Mouse (Mus musculus) MEL (cell line): ENCODE results near the gene Ablim1. TPM values are rescaled to one million over a fixed set of nuclear protein-coding genes. Genes with fewer than 3 reads are reported as not detected.

Experiments
- DNase-seq: peaks from one replicate; pipeline ENCODE4 v3.0.0; 2011; ENCODE audit warnings: low read depth, low spot score
- H3K27ac ChIP-seq: 2 replicates; pipeline ENCODE4 v1.5.1; 2012; ENCODE audit warnings: low read depth, mild to moderate bottlenecking, control low read depth, low read length, moderate library complexity; ENCODE audit not compliant: control insufficient read depth
- H3K27me3 ChIP-seq, 2 experiments: fragments of 150-350 bp in 1 of 2; sonication (generic) in 1 of 2; 2 replicates each; pipeline ENCODE4 v1.6.1; 2012; ENCODE audit warnings: low read length in 2 of 2, mild to moderate bottlenecking in 2 of 2, improper control_type of control experiment in 1 of 2, moderate library complexity in 1 of 2; ENCODE audit not compliant: insufficient read depth in 2 of 2, control insufficient read depth in 1 of 2
- H3K36me3 ChIP-seq, 2 experiments: 2 replicates each; pipeline ENCODE4 v1.6.1; 2012 to 2014; ENCODE audit warnings: low read length in 2 of 2, improper control_type of control experiment in 1 of 2, inconsistent platforms in 1 of 2, mild to moderate bottlenecking in 1 of 2; ENCODE audit not compliant: insufficient read depth in 2 of 2, control insufficient read depth in 1 of 2
- H3K4me1 ChIP-seq, 2 experiments: fragments of 150-350 bp in 1 of 2; sonication (generic) in 1 of 2; 2 replicates each; pipeline ENCODE4 v1.6.1; 2012; ENCODE audit warnings: low read length in 2 of 2, improper control_type of control experiment in 1 of 2, mild to moderate bottlenecking in 1 of 2; ENCODE audit not compliant: insufficient read depth in 2 of 2, control insufficient read depth in 1 of 2
- H3K4me3 ChIP-seq, 2 experiments: fragments of 150-350 bp in 1 of 2; sonication (generic) in 1 of 2; 2 replicates each; pipeline ENCODE4 v1.5.1; 2012; ENCODE audit warnings: low read depth in 2 of 2, low read length in 2 of 2, mild to moderate bottlenecking in 2 of 2, moderate library complexity in 2 of 2, control low read depth in 1 of 2, improper control_type of control experiment in 1 of 2; ENCODE audit not compliant: control insufficient read depth in 1 of 2, insufficient read depth in 1 of 2
- H3K79me2 ChIP-seq: 2 replicates; pipeline ENCODE4 v1.6.1; 2012; ENCODE audit warnings: mild to moderate bottlenecking, low read length, moderate library complexity; ENCODE audit not compliant: control insufficient read depth, poor library complexity, insufficient read depth
- H3K9ac ChIP-seq: 2 replicates; pipeline ENCODE4 v1.6.1; 2012; ENCODE audit warnings: low read depth, mild to moderate bottlenecking, control low read depth, low read length, moderate library complexity; ENCODE audit not compliant: control insufficient read depth, poor library complexity, severe bottlenecking
- H3K9me3 ChIP-seq: fragments of 150-350 bp; sonication (generic); replicated peaks from 2 replicates; pipeline ENCODE4 v1.6.1; 2012; ENCODE audit warnings: mild to moderate bottlenecking, low read length, improper control_type of control experiment, moderate library complexity; ENCODE audit not compliant: insufficient read depth
- BHLHE40 ChIP-seq: IDR thresholded peaks from 2 replicates; pipeline ENCODE4 v1.6.1; 2012; ENCODE audit warnings: low read depth, mild to moderate bottlenecking, inconsistent platforms, low read length, improper control_type of control experiment, borderline replicate concordance
- CHD2 ChIP-seq: IDR thresholded peaks from 2 replicates; pipeline ENCODE4 v1.6.1; 2011; ENCODE audit warnings: low read length, improper control_type of control experiment
- ELF1 ChIP-seq: IDR thresholded peaks from 2 replicates; pipeline ENCODE4 v1.6.1; 2014; ENCODE audit warnings: low read depth, mild to moderate bottlenecking, inconsistent platforms, low read length, improper control_type of control experiment, moderate library complexity
- GABPA ChIP-seq: IDR thresholded peaks from 2 replicates; pipeline ENCODE4 v1.6.1; 2012; ENCODE audit warnings: low read depth, mild to moderate bottlenecking, inconsistent platforms, low read length, improper control_type of control experiment, moderate library complexity
- JUND ChIP-seq: IDR thresholded peaks from 2 replicates; pipeline ENCODE4 v1.6.1; 2011; ENCODE audit warnings: low read depth, mild to moderate bottlenecking, improper control_type of control experiment, low read length
- MYB ChIP-seq: IDR thresholded peaks from 2 replicates; pipeline ENCODE4 v1.6.1; 2011; ENCODE audit warnings: mild to moderate bottlenecking, low read depth, low read length, improper control_type of control experiment
- MYC ChIP-seq: IDR thresholded peaks from 2 replicates; pipeline ENCODE4 v1.6.1; 2011; ENCODE audit warnings: low read depth, mild to moderate bottlenecking, low read length, improper control_type of control experiment, moderate library complexity
- POLR2A ChIP-seq, 2 experiments: IDR thresholded peaks; 2 replicates each; pipeline ENCODE4 v1.6.1; 2011 to 2012; ENCODE audit warnings: low read length in 2 of 2, mild to moderate bottlenecking in 2 of 2, control low read depth in 1 of 2, improper control_type of control experiment in 1 of 2, low read depth in 1 of 2, moderate library complexity in 1 of 2; ENCODE audit not compliant: control insufficient read depth in 1 of 2, insufficient read depth in 1 of 2, poor library complexity in 1 of 2
- POLR2AphosphoS2 ChIP-seq: IDR thresholded peaks from 2 replicates; pipeline ENCODE4 v1.6.1; 2011; ENCODE audit warnings: low read length, improper control_type of control experiment
- RAD21 ChIP-seq: IDR thresholded peaks from 2 replicates; pipeline ENCODE4 v1.6.1; 2011; ENCODE audit warnings: mild to moderate bottlenecking, low read depth, low read length, improper control_type of control experiment
- TAL1 ChIP-seq: IDR thresholded peaks from 2 replicates; pipeline ENCODE4 v1.6.1; 2012; ENCODE audit warnings: mild to moderate bottlenecking, inconsistent platforms, low read length, moderate library complexity, mixed read lengths
- TBP ChIP-seq: IDR thresholded peaks from 2 replicates; pipeline ENCODE4 v1.8.0; 2011; ENCODE audit warnings: low read depth, low read length, improper control_type of control experiment
- UBTF ChIP-seq: IDR thresholded peaks from 2 replicates; pipeline ENCODE4 v1.6.1; 2012; ENCODE audit warnings: low read depth, mild to moderate bottlenecking, inconsistent platforms, low read length, improper control_type of control experiment, moderate library complexity, borderline replicate concordance; ENCODE audit not compliant: insufficient read depth
- USF1 ChIP-seq: IDR thresholded peaks from 2 replicates; pipeline ENCODE4 v1.6.1; 2014; ENCODE audit warnings: low read depth, mild to moderate bottlenecking, inconsistent platforms, low read length, improper control_type of control experiment, moderate library complexity
- ZKSCAN1 ChIP-seq: IDR thresholded peaks from 2 replicates; pipeline ENCODE4 v1.6.1; 2012; ENCODE audit warnings: low read depth, mild to moderate bottlenecking, inconsistent platforms, low read length, improper control_type of control experiment, moderate library complexity
- ZMIZ1 ChIP-seq: IDR thresholded peaks from 2 replicates; pipeline ENCODE4 v1.6.1; 2012; ENCODE audit warnings: low read depth, mild to moderate bottlenecking, inconsistent platforms, low read length, improper control_type of control experiment, moderate library complexity
- polyA plus RNA-seq, 2 experiments: library from polyadenylated mRNA; stranded (reverse) in 1 of 2; unstranded in 1 of 2; fragments of >175 nt in 1 of 2; fragments of >200 nt in 1 of 2; gene quantifications; 2 replicates each; pipeline versions ENCODE4 v1.2.1 to v1.2.4; 2012; ENCODE audit warnings: low replicate concordance in 2 of 2, low read depth in 1 of 2; ENCODE audit not compliant: insufficient read length in 2 of 2, insufficient read depth in 1 of 2, missing spikeins in 1 of 2
- total RNA-seq: library from RNA; depleted of rRNA; stranded (reverse); fragments of 300-350 nt; gene quantifications from 2 replicates; pipeline ENCODE4 v1.2.3, GENCODE M21; 2012

Ablim1 gene
- total and polyA plus RNA-seq, 3 experiments = not detected

GRCm38 (mm10) chr19:57141756-57142461, 172.8 kb downstream of the Ablim1 start:
- TF ChIP-seq GABPA (no peak), CHD2 (no peak), UBTF (no peak), ZKSCAN1 (no peak), ZMIZ1 (no peak), ELF1 (no peak), BHLHE40 (no peak), JUND (no peak), RAD21 (no peak), TBP (no peak), POLR2AphosphoS2 (no peak), POLR2A (IDR thresholded peaks at IDR 0.05; ENCODE audit: control insufficient read depth in 1 of 2, insufficient read depth in 1 of 2, low read depth in 1 of 2, low read length in 2 of 2, poor library complexity in 1 of 2) (no peak), MYC (no peak), TAL1 (no peak), USF1 (no peak)
- TF ChIP-seq, all 39 proteins: peak for 0

GRCm38 (mm10) chr19:57140874-57141273, 173.8 kb downstream of the Ablim1 start:
- H3K9ac ChIP-seq = no peak overlapping the region
- no peaks in the 10 kb centered on the region for H3K27me3 ChIP-seq
- no peak overlapping the region for H3K4me3 ChIP-seq
- no peaks in the 10 kb centered on the region for H3K36me3 ChIP-seq
- no peaks in the 10 kb centered on the region for H3K9me3 ChIP-seq
- no peak for TF ChIP-seq MYB
- H3K79me2 ChIP-seq = no peaks in the 10 kb centered on the region
- no peaks in the 10 kb centered on the region for H3K4me1 ChIP-seq
- H3K27ac ChIP-seq = no peak overlapping the region
- no peak for DNase-seq

More at GRCm38 (mm10) chr19:57141756-57142461, 172.8 kb downstream of the Ablim1 start:
- Histone ChIP-seq H3K79me2 (no peaks in the 10 kb centered on the region), H3K9me3 (no peaks in the 10 kb centered on the region), H3K36me3 (no peaks in the 10 kb centered on the region), H3K27me3 (no peaks in the 10 kb centered on the region), H3K4me1 (no peaks in the 10 kb centered on the region), H3K9ac (no peak overlapping the region), H3K4me3 (no peak overlapping the region), H3K27ac (no peak overlapping the region)
- DNase-seq = no peak
